Mouse (Mus musculus) heart, embryonic 13.5 days (tissue): ENCODE measurements at regions not wholly inside any gene's neighbourhood (a gene's known extent, or its start where the extent isn't known, plus 50 kb on each side); places are given as distances from the start of the nearest gene placed in this dataset.
A peak's percentile ranks its signal among the peaks of the same experiment; 100 is the strongest.

Experiments used
- ATAC-seq: fragments of 200-750 bp; cut with Nextera tagmentation; 2 replicates; pipeline ENCODE4 v1.8.0; 2017; ENCODE audit warnings: moderate TSS enrichment; ENCODE audit not compliant: insufficient number of reproducible peaks, low FRiP score, low TSS enrichment; ENCODE audit errors: extremely low read depth
- H3K27ac ChIP-seq: fragments of 300-500 bp; sonication (generic); replicated peaks from 2 replicates; pipeline ENCODE4 v1.5.1; 2015; ENCODE audit warnings: moderate library complexity, mild to moderate bottlenecking, inconsistent platforms
- H3K27me3 ChIP-seq: fragments of 300-500 bp; sonication (generic); replicated peaks from 2 replicates; pipeline ENCODE4 v1.6.1; 2015; ENCODE audit warnings: mild to moderate bottlenecking, inconsistent platforms
- H3K36me3 ChIP-seq: fragments of 300-500 bp; sonication (generic); 2 replicates; pipeline ENCODE4 v1.6.1; 2015; ENCODE audit warnings: mild to moderate bottlenecking, inconsistent platforms
- H3K4me1 ChIP-seq: fragments of 300-500 bp; sonication (generic); 2 replicates; pipeline ENCODE4 v1.6.1; 2015; ENCODE audit warnings: inconsistent platforms
- H3K4me2 ChIP-seq: fragments of 300-500 bp; sonication (generic); 2 replicates; pipeline ENCODE4 v1.6.1; 2015; ENCODE audit warnings: inconsistent platforms, mild to moderate bottlenecking, moderate library complexity
- H3K4me3 ChIP-seq: fragments of 300-500 bp; sonication (generic); 2 replicates; pipeline ENCODE4 v1.5.1; 2015; ENCODE audit warnings: moderate library complexity, mild to moderate bottlenecking, inconsistent platforms
- H3K9ac ChIP-seq: fragments of 300-500 bp; sonication (generic); 2 replicates; pipeline ENCODE4 v1.6.1; 2015; ENCODE audit warnings: inconsistent platforms, mild to moderate bottlenecking, moderate library complexity
- H3K9me3 ChIP-seq: fragments of 300-500 bp; sonication (generic); 2 replicates; pipeline ENCODE4 v1.6.1; 2016; ENCODE audit warnings: inconsistent platforms
- WGBS: fragments of 180-500 bp; shearing (Covaris S2); methylation state at CpG from one replicate; pipeline ENCODE4 v1.1.7; 2015; ENCODE audit warnings: mixed read lengths; 5-methylcytosine and 5-hydroxymethylcytosine counted together

GRCm38 (mm10) chr13:107889588-107889984, 154.7 kb upstream of the Smim15 start:
- Histone ChIP-seq H3K9me3 (no peaks in the 10 kb centered on the region), H3K4me2 (peak overlapping the region; percentile 79), H3K36me3 (no peaks in the 10 kb centered on the region), H3K27ac (peak overlapping the region; percentile 79), H3K4me1 (peaks cover 30% of the 10 kb centered on the region), H3K27me3 (peaks cover 24% of the 10 kb centered on the region), H3K9ac (peak overlapping the region; percentile 94), H3K4me3 (peak overlapping the region; percentile 89)
- 2% methylated on average over 34 of the region's 66 CpGs for WGBS
- ATAC-seq, result no peak

- ATAC-seq, result no peak
- no peaks in the 10 kb centered on the region for H3K9me3 ChIP-seq
- peaks cover 16% of the 10 kb centered on the region for H3K27me3 ChIP-seq
- peak overlapping the region; percentile 94 for H3K9ac ChIP-seq
- H3K27ac ChIP-seq, result peak overlapping the region; percentile 79
- peak overlapping the region; percentile 79 for H3K4me2 ChIP-seq
- WGBS, result under 1% methylated on average over 117 of the region's 127 CpGs
- peaks cover 30% of the 10 kb centered on the region for H3K4me1 ChIP-seq
- no peaks in the 10 kb centered on the region for H3K36me3 ChIP-seq
- H3K4me3 ChIP-seq, result peak overlapping the region; percentile 89
These were observed 155.4 kb upstream of the Smim15 start for GRCm38 (mm10) chr13:107888571-107889451.

GRCm38 (mm10) chr13:107888231-107888555, 156.1 kb upstream of the Smim15 start:
- WGBS, result under 1% methylated on average over 9 of the region's 9 CpGs
- no peaks in the 10 kb centered on the region for H3K9me3 ChIP-seq
- peaks cover 30% of the 10 kb centered on the region for H3K4me1 ChIP-seq
- peak overlapping the region; percentile 94 for H3K9ac ChIP-seq
- peak overlapping the region; percentile 89 for H3K4me3 ChIP-seq
- H3K27ac ChIP-seq, result peak overlapping the region; percentile 79; the same call in 1 of the 2 replicates
- no peak for ATAC-seq
- peak overlapping the region; percentile 79 for H3K4me2 ChIP-seq
- H3K27me3 ChIP-seq, result peaks cover 10% of the 10 kb centered on the region
- H3K36me3 ChIP-seq, result no peaks in the 10 kb centered on the region

GRCm38 (mm10) chr13:107887366-107888230, 156.6 kb upstream of the Smim15 start:
- 0 out of 2 replicates have a peak overlapping the region, but pooled peaks have one; percentile 79 for H3K27ac ChIP-seq
- H3K4me2 ChIP-seq, result peak overlapping the region; percentile 79
- H3K4me1 ChIP-seq, result peaks cover 30% of the 10 kb centered on the region
- WGBS, result 4% methylated on average over 16 of the region's 16 CpGs
- peaks cover 4% of the 10 kb centered on the region; the same call in 1 of the 2 replicates for H3K27me3 ChIP-seq
- peak overlapping the region; percentile 89 for H3K4me3 ChIP-seq
- peak overlapping the region; percentile 94 for H3K9ac ChIP-seq
- no peaks in the 10 kb centered on the region for H3K9me3 ChIP-seq
- no peak for ATAC-seq
- H3K36me3 ChIP-seq, result no peaks in the 10 kb centered on the region

- H3K27me3 ChIP-seq, result no peaks in the 10 kb centered on the region; the same call in 1 of the 2 replicates
- H3K4me1 ChIP-seq, result peaks cover 27% of the 10 kb centered on the region
- 0 out of 2 replicates have a peak, but pooled peaks cover 5% of the 10 kb centered on the region for H3K36me3 ChIP-seq
- WGBS, result 79% methylated on average over 3 of the region's 3 CpGs
- no peak overlapping the region for H3K27ac ChIP-seq
- no peak overlapping the region for H3K4me3 ChIP-seq
- H3K9ac ChIP-seq, result no peak overlapping the region
- peaks cover 4% of the 10 kb centered on the region for H3K9me3 ChIP-seq
- ATAC-seq, result no peak
- no peak overlapping the region for H3K4me2 ChIP-seq
These were observed 159.4 kb upstream of the Smim15 start for GRCm38 (mm10) chr13:107884836-107885235.

- Histone ChIP-seq H3K27me3 (no peaks in the 10 kb centered on the region; the same call in 1 of the 2 replicates), H3K9me3 (peaks cover 4% of the 10 kb centered on the region), H3K4me1 (peaks cover 33% of the 10 kb centered on the region), H3K9ac (no peak overlapping the region), H3K36me3 (0 out of 2 replicates have a peak, but pooled peaks cover 5% of the 10 kb centered on the region), H3K27ac (no peak overlapping the region), H3K4me2 (no peak overlapping the region), H3K4me3 (no peak overlapping the region)
- 70% methylated on average over 5 of the region's 5 CpGs for WGBS
- no peak for ATAC-seq
These were observed 161.9 kb upstream of the Smim15 start for GRCm38 (mm10) chr13:107882337-107882736.

GRCm38 (mm10) chr13:107880551-107880950, 163.7 kb upstream of the Smim15 start:
- H3K4me1 ChIP-seq, result peaks cover 25% of the 10 kb centered on the region
- H3K4me2 ChIP-seq, result no peak overlapping the region
- WGBS, result 90% methylated on average over 2 of the region's 2 CpGs
- ATAC-seq, result no peak
- no peaks in the 10 kb centered on the region for H3K27me3 ChIP-seq
- peaks cover 4% of the 10 kb centered on the region for H3K9me3 ChIP-seq
- no peak overlapping the region for H3K27ac ChIP-seq
- no peak overlapping the region for H3K9ac ChIP-seq
- H3K4me3 ChIP-seq, result no peak overlapping the region
- 0 out of 2 replicates have a peak, but pooled peaks cover 5% of the 10 kb centered on the region for H3K36me3 ChIP-seq

GRCm38 (mm10) chr13:107879535-107879934, 164.7 kb upstream of the Smim15 start:
- WGBS, result 48% methylated on average over 7 of the region's 8 CpGs
- Histone ChIP-seq H3K36me3 (0 out of 2 replicates have a peak, but pooled peaks cover 5% of the 10 kb centered on the region), H3K9me3 (peaks cover 4% of the 10 kb centered on the region), H3K4me3 (no peak overlapping the region), H3K4me1 (peaks cover 25% of the 10 kb centered on the region), H3K27me3 (no peaks in the 10 kb centered on the region), H3K9ac (no peak overlapping the region), H3K27ac (0 out of 2 replicates have a peak overlapping the region, but pooled peaks have one; percentile 45), H3K4me2 (peak overlapping the region; percentile 27)
- ATAC-seq, result peak; percentile 37; the same call in 1 of the 2 replicates

- Histone ChIP-seq H3K4me3 (no peak overlapping the region), H3K27me3 (no peaks in the 10 kb centered on the region), H3K27ac (no peak overlapping the region), H3K9me3 (peaks cover 4% of the 10 kb centered on the region), H3K36me3 (0 out of 2 replicates have a peak, but pooled peaks cover 5% of the 10 kb centered on the region), H3K4me2 (no peak overlapping the region), H3K4me1 (peaks cover 25% of the 10 kb centered on the region), H3K9ac (no peak overlapping the region)
- 75% methylated on average over 3 of the region's 3 CpGs for WGBS
- ATAC-seq, result no peak
These were observed 165.3 kb upstream of the Smim15 start for GRCm38 (mm10) chr13:107878980-107879379.

GRCm38 (mm10) chr13:107873244-107873667, 171.0 kb upstream of the Smim15 start:
- no peaks in the 10 kb centered on the region for H3K27me3 ChIP-seq
- H3K9me3 ChIP-seq, result no peaks in the 10 kb centered on the region
- ATAC-seq, result no peak
- H3K27ac ChIP-seq, result no peak overlapping the region
- H3K4me3 ChIP-seq, result no peak overlapping the region
- H3K4me2 ChIP-seq, result no peak overlapping the region
- H3K4me1 ChIP-seq, result peaks cover 32% of the 10 kb centered on the region
- no peak overlapping the region for H3K9ac ChIP-seq
- H3K36me3 ChIP-seq, result no peaks in the 10 kb centered on the region
- WGBS, result 53% methylated on average over 2 of the region's 2 CpGs

GRCm38 (mm10) chr13:107872574-107872973, 171.7 kb upstream of the Smim15 start:
- no peaks in the 10 kb centered on the region for H3K27me3 ChIP-seq

More at GRCm38 (mm10) chr13:107872574-107872973, 171.7 kb upstream of the Smim15 start:
- Histone ChIP-seq H3K9ac (no peak overlapping the region), H3K4me3 (no peak overlapping the region), H3K36me3 (no peaks in the 10 kb centered on the region), H3K4me1 (peaks cover 29% of the 10 kb centered on the region), H3K4me2 (no peak overlapping the region), H3K27ac (no peak overlapping the region), H3K9me3 (no peaks in the 10 kb centered on the region)
- WGBS, result 75% methylated on average over 8 of the region's 8 CpGs
- ATAC-seq, result no peak
